Mouse (Mus musculus) T-helper 1 cell (primary cell): ENCODE measurements around the gene Vmn1r224.

ENCODE experiments used
- in situ Hi-C: fragments of 300-600 bp; cut with MboI, MseI; formaldehyde crosslinking; loops from one replicate; pipeline ENCODE4 v1.15.1; 2025; ENCODE audit warnings: high pct_unique_total_duplicates

The Vmn1r224 gene

GRCm38 (mm10) chr17:20413846-20414245 lies at the start of gene Vmn1r224:
Vmn1r224 (plus strand) TSS chr17:20414146.
- in situ Hi-C loops = no loop called here

GRCm38 (mm10) chr17:20399105-20399504 lies 14.8 kb upstream of the Vmn1r224 start:
- in situ Hi-C loops = no loop called here

DNA sequence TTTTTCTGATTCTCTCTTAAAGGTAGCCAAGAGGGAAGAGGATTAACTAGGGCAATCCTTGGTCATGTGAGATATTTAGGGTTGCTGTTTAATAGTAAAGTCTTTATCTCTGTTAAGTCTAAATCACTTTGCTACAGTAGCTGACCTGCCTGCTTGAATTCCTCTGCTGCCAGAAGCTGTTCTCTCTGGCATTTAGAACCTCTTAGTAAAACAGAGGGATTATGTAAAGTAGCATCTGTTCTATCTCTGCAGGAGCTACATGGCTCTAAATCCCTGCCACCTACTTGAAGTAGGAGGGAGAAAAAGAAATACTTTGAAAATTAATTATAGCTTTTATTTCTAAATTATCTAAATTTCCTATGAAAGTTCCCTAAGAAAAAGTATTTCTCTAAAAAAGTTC lies 25.3 kb downstream of the Vmn1r224 start:
- in situ Hi-C loops = no loop called here

- in situ Hi-C loops = no loop called here
Measured at GRCm38 (mm10) chr17:20473311-20473710, 59.4 kb downstream of the Vmn1r224 start.
